Mouse (Mus musculus) liver, adult 2 months (tissue): ENCODE measurements around the gene Scn1a.

Experiments
- CTCF ChIP-seq: fragments of 200-500 bp; IDR thresholded peaks from 2 replicates; pipeline ENCODE4 v1.5.1; 2011; ENCODE audit warnings: low read depth, low read length, control low read depth
- POLR2A ChIP-seq: fragments of 200-500 bp; IDR thresholded peaks from 2 replicates; pipeline ENCODE4 v1.6.1; 2011; ENCODE audit warnings: low read length, control low read depth; ENCODE audit not compliant: insufficient read depth; ENCODE audit errors: extremely low read depth

DNA sequence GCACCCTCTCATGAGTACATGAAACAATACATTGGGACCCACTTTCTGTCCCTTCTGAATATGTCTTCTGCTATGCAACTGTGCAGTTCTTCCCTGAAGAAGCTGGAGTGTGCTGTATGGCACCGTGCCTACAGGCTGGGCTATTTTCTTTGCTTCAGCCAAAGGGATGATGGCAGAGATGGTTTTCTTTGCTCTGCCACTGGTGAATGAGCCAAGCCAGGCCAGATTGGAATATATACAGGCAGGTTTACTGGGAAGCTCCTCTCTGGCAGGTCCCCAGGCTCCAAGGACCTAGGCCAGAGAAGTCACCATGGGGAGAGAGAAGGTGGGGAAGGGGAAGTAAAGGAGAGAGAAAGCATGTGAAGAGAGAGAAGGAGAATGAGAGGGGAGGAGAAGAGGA lies 200.3 kb downstream of the Scn1a start:
- TF ChIP-seq CTCF (no peak), POLR2A (no peak)
